Mouse (Mus musculus) cortical plate, adult 2 months (tissue): ENCODE data around the gene Cdc42bpa. TPM values are rescaled to one million over a fixed set of nuclear protein-coding genes. Genes with fewer than 3 reads are reported as not detected.

Source experiments
- H3K27ac ChIP-seq: fragments of 200-500 bp; 2 replicates; pipeline ENCODE4 v1.5.1; 2012; ENCODE audit warnings: low read length, control low read depth, inconsistent platforms; ENCODE audit not compliant: insufficient read depth
- H3K4me1 ChIP-seq: fragments of 200-500 bp; 2 replicates; pipeline ENCODE4 v1.6.1; 2011; ENCODE audit warnings: low read length; ENCODE audit not compliant: control insufficient read depth, insufficient read depth
- H3K4me3 ChIP-seq: fragments of 200-500 bp; 2 replicates; pipeline ENCODE4 v1.5.1; 2011; ENCODE audit warnings: mild to moderate bottlenecking, low read length, control low read depth; ENCODE audit not compliant: insufficient read depth
- CTCF ChIP-seq: fragments of 200-500 bp; IDR thresholded peaks from 2 replicates; pipeline ENCODE4 v1.5.1; 2011; ENCODE audit warnings: mild to moderate bottlenecking, control low read depth, low read length; ENCODE audit not compliant: insufficient read depth; ENCODE audit errors: extremely low read depth
- POLR2A ChIP-seq: fragments of 200-500 bp; IDR thresholded peaks from 2 replicates; pipeline ENCODE4 v1.6.1; 2011; ENCODE audit warnings: mild to moderate bottlenecking, low read length, control low read depth; ENCODE audit not compliant: insufficient read depth; ENCODE audit errors: extremely low read depth
- polyA plus RNA-seq: library from polyadenylated mRNA; depleted of rRNA; stranded (reverse); fragments of >200 nt; gene quantifications from 2 replicates; pipeline ENCODE4 v1.2.3, GENCODE M21; 2012

Cdc42bpa gene
- polyA plus RNA-seq, 1 experiment = 147 TPM

GRCm38 (mm10) chr1:179934064-179934463 lies 26.2 kb upstream of the Cdc42bpa start:
- Histone ChIP-seq H3K4me1 (no peaks in the 10 kb centered on the region), H3K27ac (no peak overlapping the region), H3K4me3 (no peak overlapping the region)
- TF ChIP-seq CTCF (no peak), POLR2A (no peak)

GRCm38 (mm10) chr1:179940071-179940786 lies 20.0 kb upstream of the Cdc42bpa start:
- TF ChIP-seq POLR2A (no peak), CTCF (no peak)
- Histone ChIP-seq H3K27ac (no peak overlapping the region), H3K4me3 (no peak overlapping the region), H3K4me1 (peaks cover 2% of the 10 kb centered on the region; the same call in 1 of the 2 replicates)

GRCm38 (mm10) chr1:179940787-179941352 lies 19.4 kb upstream of the Cdc42bpa start:
- Histone ChIP-seq H3K4me3 (no peak overlapping the region), H3K27ac (no peak overlapping the region), H3K4me1 (peaks cover 2% of the 10 kb centered on the region; the same call in 1 of the 2 replicates)
- TF ChIP-seq POLR2A = no peak
- TF ChIP-seq CTCF = no peak

GRCm38 (mm10) chr1:179945017-179945416 lies 15.3 kb upstream of the Cdc42bpa start:
- peaks cover 2% of the 10 kb centered on the region; the same call in 1 of the 2 replicates for H3K4me1 ChIP-seq
- H3K27ac ChIP-seq = no peak overlapping the region
- no peak for TF ChIP-seq CTCF
- no peak for TF ChIP-seq POLR2A
- H3K4me3 ChIP-seq = no peak overlapping the region

- H3K4me1 ChIP-seq = no peaks in the 10 kb centered on the region
- no peak for TF ChIP-seq CTCF
- no peak for TF ChIP-seq POLR2A
- H3K27ac ChIP-seq = no peak overlapping the region
- H3K4me3 ChIP-seq = no peak overlapping the region
Observed at GRCm38 (mm10) chr1:179946616-179947015, 13.7 kb upstream of the Cdc42bpa start.

GRCm38 (mm10) chr1:179947653-179948052 lies 12.6 kb upstream of the Cdc42bpa start:
- Histone ChIP-seq H3K4me1 (no peaks in the 10 kb centered on the region), H3K4me3 (no peak overlapping the region), H3K27ac (no peak overlapping the region)
- TF ChIP-seq CTCF = no peak
- TF ChIP-seq POLR2A = no peak

GRCm38 (mm10) chr1:179951597-179951996 lies 8.7 kb upstream of the Cdc42bpa start:
- no peaks in the 10 kb centered on the region for H3K4me1 ChIP-seq
- H3K27ac ChIP-seq = no peak overlapping the region
- TF ChIP-seq CTCF (no peak), POLR2A (no peak)
- no peak overlapping the region for H3K4me3 ChIP-seq

GRCm38 (mm10) chr1:179953251-179953650 lies 7.0 kb upstream of the Cdc42bpa start:
- H3K4me3 ChIP-seq = no peak overlapping the region

GRCm38 (mm10) chr1:179957431-179957830 lies 2.8 kb upstream of the Cdc42bpa start:
- H3K4me3 ChIP-seq = no peak overlapping the region
- H3K27ac ChIP-seq = no peak overlapping the region
- no peaks in the 10 kb centered on the region; the same call in 1 of the 2 replicates for H3K4me1 ChIP-seq
- no peak for TF ChIP-seq CTCF
- TF ChIP-seq POLR2A = no peak

More at GRCm38 (mm10) chr1:179953251-179953650, 7.0 kb upstream of the Cdc42bpa start:
- TF ChIP-seq CTCF (no peak), POLR2A (no peak)
- Histone ChIP-seq H3K4me1 (no peaks in the 10 kb centered on the region; the same call in 1 of the 2 replicates), H3K27ac (no peak overlapping the region)

GRCm38 (mm10) chr1:179958871-179959720 lies 1.2 kb upstream of the Cdc42bpa start:
- peak overlapping the region; percentile 99 for H3K27ac ChIP-seq

More at GRCm38 (mm10) chr1:179958871-179959720, 1.2 kb upstream of the Cdc42bpa start:
- Histone ChIP-seq H3K4me1 (no peaks in the 10 kb centered on the region; the same call in 1 of the 2 replicates), H3K4me3 (peak overlapping the region; percentile 91)
- TF ChIP-seq CTCF = no peak
- TF ChIP-seq POLR2A = no peak
